Mouse (Mus musculus) megakaryocyte, embryonic 14.5 days (primary cell): ENCODE data around the gene Cxcl1. TPM values are rescaled to one million over a fixed set of nuclear protein-coding genes. Genes with fewer than 3 reads are reported as not detected.

Source experiments
- H3K27me3 ChIP-seq: replicated peaks from 2 replicates; pipeline ENCODE3; 2012; ENCODE audit warnings: inconsistent platforms
- H3K36me3 ChIP-seq: replicated peaks from 2 replicates; pipeline ENCODE3; 2012; ENCODE audit warnings: low read length, inconsistent platforms, mixed read lengths
- H3K4me1 ChIP-seq: 2 replicates; pipeline ENCODE4 v1.6.1; 2012; ENCODE audit warnings: inconsistent platforms
- H3K4me3 ChIP-seq: replicated peaks from 2 replicates; pipeline ENCODE3; 2012; ENCODE audit warnings: moderate library complexity, mild to moderate bottlenecking, inconsistent platforms
- H3K9me3 ChIP-seq: 2 replicates; pipeline ENCODE4 v1.6.1; 2012; ENCODE audit warnings: inconsistent platforms
- FLI1 ChIP-seq: IDR thresholded peaks from 2 replicates; pipeline ENCODE4 v1.6.1; 2012; ENCODE audit warnings: low read length, inconsistent platforms, mixed read lengths
- GATA1 ChIP-seq: IDR thresholded peaks from 3 replicates; pipeline ENCODE4 v1.6.1; 2012; ENCODE audit warnings: mixed read lengths, low read length, inconsistent platforms, borderline replicate concordance
- polyA plus RNA-seq: library from polyadenylated mRNA; stranded (reverse); fragments of >175 nt; gene quantifications from 2 replicates; pipeline ENCODE4 v1.2.3, GENCODE M21; 2012; ENCODE audit warnings: low replicate concordance; ENCODE audit not compliant: insufficient read depth

Cxcl1 gene
- polyA plus RNA-seq, 1 experiment, result 0.48 TPM

DNA sequence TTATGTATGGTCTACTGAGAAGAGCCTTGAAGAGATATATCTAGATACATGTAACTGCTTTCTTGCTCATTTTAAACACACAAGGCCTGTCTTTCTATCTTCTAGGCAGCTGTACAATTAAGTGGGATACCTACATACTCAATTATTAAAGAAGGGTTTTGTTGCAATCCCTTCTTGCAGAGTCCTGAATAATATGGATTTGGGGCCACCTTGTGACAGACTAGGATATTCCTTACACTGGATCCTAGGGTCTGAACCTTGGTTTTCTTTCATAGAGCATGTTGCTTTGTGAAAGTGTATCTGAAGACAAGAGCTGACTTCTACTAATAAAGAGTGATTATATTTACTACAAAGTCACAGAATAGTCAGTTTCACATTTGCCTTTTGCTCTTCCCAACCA, 24.3 kb upstream of the Cxcl1 start:
- Histone ChIP-seq H3K36me3 (no peaks in the 10 kb centered on the region), H3K4me1 (peaks cover 23% of the 10 kb centered on the region), H3K27me3 (no peaks in the 10 kb centered on the region), H3K9me3 (no peaks in the 10 kb centered on the region), H3K4me3 (no peak overlapping the region)
- TF ChIP-seq FLI1 (no peak), GATA1 (no peak)

GRCm38 (mm10) chr5:90872377-90872776, 18.7 kb upstream of the Cxcl1 start:
- H3K4me1 ChIP-seq, result peaks cover 24% of the 10 kb centered on the region
- no peaks in the 10 kb centered on the region for H3K27me3 ChIP-seq
- no peak for TF ChIP-seq GATA1
- TF ChIP-seq FLI1, result no peak
- H3K9me3 ChIP-seq, result no peaks in the 10 kb centered on the region
- H3K36me3 ChIP-seq, result no peaks in the 10 kb centered on the region
- no peak overlapping the region for H3K4me3 ChIP-seq

DNA sequence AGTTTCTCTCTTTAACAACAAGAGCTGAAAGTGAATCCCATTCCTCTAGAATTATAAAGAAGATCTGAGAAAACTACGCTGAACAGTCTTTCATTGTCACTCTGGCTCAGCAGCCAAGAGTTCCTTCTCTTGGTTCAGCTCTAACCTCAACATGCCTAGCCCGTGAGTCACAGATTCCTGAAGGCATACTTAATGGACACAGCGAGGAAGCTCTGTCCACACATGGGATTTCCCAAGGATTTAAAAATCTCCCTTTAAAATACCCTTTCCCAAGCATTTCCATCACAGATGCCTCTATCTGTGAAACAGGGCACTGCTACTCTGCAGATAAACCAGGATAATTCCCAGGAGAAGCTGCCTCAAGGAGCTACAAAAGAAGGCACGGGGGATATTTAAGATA, 15.0 kb upstream of the Cxcl1 start:
- no peaks in the 10 kb centered on the region for H3K27me3 ChIP-seq
- H3K9me3 ChIP-seq, result no peaks in the 10 kb centered on the region
- TF ChIP-seq FLI1, result no peak
- TF ChIP-seq GATA1, result no peak
- H3K36me3 ChIP-seq, result no peaks in the 10 kb centered on the region
- peaks cover 31% of the 10 kb centered on the region for H3K4me1 ChIP-seq
- H3K4me3 ChIP-seq, result no peak overlapping the region

- H3K27me3 ChIP-seq, result no peaks in the 10 kb centered on the region
- no peaks in the 10 kb centered on the region for H3K9me3 ChIP-seq
- peaks cover 37% of the 10 kb centered on the region for H3K4me1 ChIP-seq
- H3K4me3 ChIP-seq, result no peak overlapping the region
- TF ChIP-seq FLI1, result no peak
- TF ChIP-seq GATA1, result no peak
- H3K36me3 ChIP-seq, result no peaks in the 10 kb centered on the region
Measured at GRCm38 (mm10) chr5:90876471-90877172, 14.4 kb upstream of the Cxcl1 start.

- no peak for TF ChIP-seq GATA1
- TF ChIP-seq FLI1, result no peak
- H3K36me3 ChIP-seq, result no peaks in the 10 kb centered on the region
- peaks cover 42% of the 10 kb centered on the region for H3K4me1 ChIP-seq
- H3K4me3 ChIP-seq, result no peak overlapping the region
- H3K9me3 ChIP-seq, result no peaks in the 10 kb centered on the region
- H3K27me3 ChIP-seq, result no peaks in the 10 kb centered on the region
Measured at GRCm38 (mm10) chr5:90877173-90877512, 13.9 kb upstream of the Cxcl1 start.

GRCm38 (mm10) chr5:90879307-90880014, 11.6 kb upstream of the Cxcl1 start:
- TF ChIP-seq GATA1 (no peak), FLI1 (no peak)
- Histone ChIP-seq H3K9me3 (no peaks in the 10 kb centered on the region), H3K4me3 (no peak overlapping the region), H3K4me1 (peaks cover 55% of the 10 kb centered on the region), H3K27me3 (no peaks in the 10 kb centered on the region), H3K36me3 (no peaks in the 10 kb centered on the region)

GRCm38 (mm10) chr5:90880335-90880850, 10.6 kb upstream of the Cxcl1 start:
- no peaks in the 10 kb centered on the region for H3K36me3 ChIP-seq
- no peaks in the 10 kb centered on the region for H3K27me3 ChIP-seq
- TF ChIP-seq GATA1, result no peak
- TF ChIP-seq FLI1, result no peak
- H3K9me3 ChIP-seq, result no peaks in the 10 kb centered on the region
- H3K4me3 ChIP-seq, result no peak overlapping the region
- H3K4me1 ChIP-seq, result peaks cover 64% of the 10 kb centered on the region

DNA sequence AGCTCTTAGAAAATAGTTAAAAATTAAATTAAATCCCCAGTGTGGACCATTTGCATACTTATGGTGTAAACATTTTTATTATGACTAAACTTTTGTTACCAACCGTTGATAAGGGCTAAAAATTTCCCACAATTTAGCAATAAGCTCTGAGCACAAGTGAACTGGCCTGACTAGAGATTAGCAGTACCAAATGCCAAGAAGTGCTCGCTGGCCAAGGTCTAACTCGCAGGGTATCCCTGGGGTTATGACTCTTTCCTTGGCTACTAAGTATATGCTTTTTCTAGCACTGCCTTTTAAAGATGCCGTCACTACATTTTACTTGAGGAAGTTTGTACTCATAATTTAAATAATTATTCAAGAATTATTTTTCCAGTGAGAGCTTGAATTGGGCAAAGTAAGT, 10.0 kb upstream of the Cxcl1 start:
- H3K27me3 ChIP-seq, result no peaks in the 10 kb centered on the region
- H3K9me3 ChIP-seq, result no peaks in the 10 kb centered on the region
- H3K4me1 ChIP-seq, result peaks cover 71% of the 10 kb centered on the region
- H3K36me3 ChIP-seq, result no peaks in the 10 kb centered on the region
- TF ChIP-seq FLI1 (no peak), GATA1 (no peak)
- H3K4me3 ChIP-seq, result no peak overlapping the region

DNA sequence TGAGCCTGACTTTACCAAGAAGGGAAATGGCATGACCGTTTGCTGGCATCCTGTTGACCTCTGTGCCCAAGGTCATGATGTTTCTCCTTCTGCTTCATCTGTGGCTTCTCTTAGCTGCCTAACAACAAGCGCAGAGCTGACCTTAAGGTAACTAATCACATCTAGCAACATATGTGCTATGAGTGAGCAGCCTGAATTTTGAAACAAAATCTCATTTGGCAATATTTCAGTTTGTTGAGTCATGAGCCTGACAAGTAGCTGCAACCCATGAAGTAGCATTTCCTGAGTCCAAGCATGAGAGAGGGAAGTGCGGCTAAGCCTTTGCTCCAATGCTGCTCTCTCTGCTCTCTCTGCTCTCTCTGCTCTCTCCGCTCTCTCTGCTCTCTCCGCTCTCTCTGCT, 9.4 kb upstream of the Cxcl1 start:
- peak overlapping the region; percentile 76 for H3K4me3 ChIP-seq
- TF ChIP-seq FLI1 (no peak), GATA1 (no peak)
- no peaks in the 10 kb centered on the region for H3K36me3 ChIP-seq
- no peaks in the 10 kb centered on the region for H3K9me3 ChIP-seq
- no peaks in the 10 kb centered on the region for H3K27me3 ChIP-seq
- H3K4me1 ChIP-seq, result peaks cover 76% of the 10 kb centered on the region

GRCm38 (mm10) chr5:90882146-90882545, 8.9 kb upstream of the Cxcl1 start:
- no peaks in the 10 kb centered on the region for H3K27me3 ChIP-seq
- no peaks in the 10 kb centered on the region for H3K36me3 ChIP-seq
- peaks cover 73% of the 10 kb centered on the region for H3K4me1 ChIP-seq
- no peak overlapping the region for H3K4me3 ChIP-seq
- TF ChIP-seq GATA1, result no peak
- TF ChIP-seq FLI1, result no peak
- H3K9me3 ChIP-seq, result no peaks in the 10 kb centered on the region
